Mouse (Mus musculus) right cerebral cortex, adult 2 months (tissue): Measurements from ENCODE around the gene Creb5.

Source experiments
- DNase-seq, 2 experiments: peaks; one replicate each; pipeline ENCODE4 v3.0.0; 2021 to 2022; ENCODE audit warnings: low spot score in 2 of 2

The Creb5 gene

DNA sequence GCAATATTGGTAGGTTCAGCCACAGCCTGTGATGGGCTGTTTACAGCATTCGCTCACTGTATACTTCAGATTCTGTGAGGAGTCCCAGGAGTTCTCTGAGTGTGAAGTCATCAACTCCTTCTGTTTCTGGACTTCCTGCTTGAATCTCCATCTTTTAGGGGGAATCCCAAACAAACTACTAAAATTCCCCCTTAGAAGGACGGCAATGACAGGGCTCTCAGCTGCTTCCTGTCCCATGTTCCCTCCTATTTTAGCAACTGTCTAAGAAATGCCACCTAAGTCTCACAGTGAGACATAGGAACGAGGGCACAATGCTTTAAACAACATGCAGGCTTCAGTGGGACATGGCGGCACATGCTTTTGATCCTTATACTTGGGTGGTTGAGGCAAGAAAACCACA, 204.3 kb downstream of the Creb5 start:
- DNase-seq: no peak

DNA sequence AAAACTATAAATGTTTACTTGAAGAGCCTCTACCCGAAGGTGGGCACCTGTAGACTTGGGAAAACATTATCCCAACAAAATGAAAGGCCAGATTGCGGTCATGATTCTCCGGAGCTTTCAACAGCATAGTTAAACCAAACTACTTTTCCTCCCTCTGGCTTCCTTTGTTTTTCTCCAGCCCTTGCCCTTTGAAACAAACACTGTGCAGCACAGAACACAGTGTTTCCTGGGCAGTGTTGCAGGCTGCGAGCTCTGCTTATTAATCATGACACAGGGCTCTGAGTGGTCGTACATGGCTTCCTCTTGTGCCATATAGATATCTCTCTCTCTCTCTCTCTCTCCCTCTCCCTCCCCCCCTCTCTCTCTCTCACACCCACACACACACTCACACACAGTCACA, 206.8 kb downstream of the Creb5 start:
- no peak for DNase-seq

DNA sequence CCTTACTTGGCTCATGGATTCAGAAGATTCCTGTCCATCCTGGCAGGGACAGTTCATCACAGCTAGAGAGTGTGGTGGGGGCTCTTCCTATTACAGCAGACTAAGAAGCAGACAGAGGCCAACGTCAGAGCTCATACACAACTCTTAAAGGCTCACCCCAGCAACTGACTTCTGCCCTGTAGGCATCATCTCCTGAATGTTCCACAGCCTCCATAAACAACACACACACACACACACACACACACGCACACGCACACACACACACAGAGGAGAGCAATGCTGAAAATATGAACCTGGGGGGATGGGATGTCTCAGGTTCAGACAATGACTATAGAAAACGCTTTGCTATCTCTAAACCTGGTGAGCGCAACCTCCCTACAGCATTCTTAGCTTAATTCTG, 208.6 kb downstream of the Creb5 start:
- DNase-seq: no peak

DNA sequence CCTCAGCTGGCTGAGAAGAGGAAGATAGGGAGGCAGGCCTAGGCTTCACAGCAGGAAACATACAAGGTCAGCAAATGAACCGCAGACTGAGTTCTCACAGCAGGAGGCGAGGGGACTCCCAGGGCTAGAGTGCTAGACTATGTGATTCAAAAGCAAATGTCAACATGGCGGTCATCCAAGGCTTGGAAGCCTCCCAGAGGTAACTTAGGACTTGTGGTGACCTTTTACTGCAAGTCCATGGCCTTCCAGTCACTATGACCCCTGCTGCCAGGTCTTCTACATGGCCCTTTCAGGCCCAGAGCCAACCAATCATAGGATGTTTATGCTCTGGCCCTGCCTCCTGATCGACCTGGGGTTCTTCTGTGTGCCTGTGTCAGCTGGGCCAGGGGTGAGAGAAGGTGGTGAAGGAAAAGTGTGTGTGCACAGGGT, 209.3 kb downstream of the Creb5 start:
- no peak for DNase-seq

DNA sequence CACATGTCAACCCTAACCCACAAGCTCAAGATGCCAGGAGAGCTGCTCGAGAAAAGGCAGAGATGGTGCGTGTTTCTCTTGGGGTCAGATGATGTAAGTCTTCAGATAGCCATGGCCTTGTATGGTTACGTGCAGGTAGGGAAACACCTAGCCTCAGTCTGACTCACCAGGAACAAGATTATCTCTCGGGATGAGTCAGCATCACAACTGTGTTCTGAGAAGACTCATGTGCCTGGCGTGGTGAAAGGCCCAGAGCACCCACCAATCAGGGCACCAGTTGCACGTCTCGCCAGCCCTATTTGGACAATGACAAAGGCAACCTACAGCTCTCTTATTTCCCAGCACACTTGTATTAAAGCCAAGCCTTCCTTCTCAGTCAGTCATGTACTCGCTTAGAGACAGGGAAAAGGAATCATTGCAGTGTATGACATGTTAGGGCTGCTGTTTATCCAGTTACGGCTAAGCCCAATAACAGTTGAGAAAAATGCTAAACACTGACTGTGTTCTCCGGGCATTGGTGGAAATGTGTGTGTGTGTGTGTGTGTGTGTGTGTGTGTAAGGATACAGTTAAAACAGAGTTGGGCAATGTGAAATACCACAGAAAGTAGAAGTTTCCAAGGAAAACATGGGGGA, 210.9 kb downstream of the Creb5 start:
- DNase-seq: no peak

DNA sequence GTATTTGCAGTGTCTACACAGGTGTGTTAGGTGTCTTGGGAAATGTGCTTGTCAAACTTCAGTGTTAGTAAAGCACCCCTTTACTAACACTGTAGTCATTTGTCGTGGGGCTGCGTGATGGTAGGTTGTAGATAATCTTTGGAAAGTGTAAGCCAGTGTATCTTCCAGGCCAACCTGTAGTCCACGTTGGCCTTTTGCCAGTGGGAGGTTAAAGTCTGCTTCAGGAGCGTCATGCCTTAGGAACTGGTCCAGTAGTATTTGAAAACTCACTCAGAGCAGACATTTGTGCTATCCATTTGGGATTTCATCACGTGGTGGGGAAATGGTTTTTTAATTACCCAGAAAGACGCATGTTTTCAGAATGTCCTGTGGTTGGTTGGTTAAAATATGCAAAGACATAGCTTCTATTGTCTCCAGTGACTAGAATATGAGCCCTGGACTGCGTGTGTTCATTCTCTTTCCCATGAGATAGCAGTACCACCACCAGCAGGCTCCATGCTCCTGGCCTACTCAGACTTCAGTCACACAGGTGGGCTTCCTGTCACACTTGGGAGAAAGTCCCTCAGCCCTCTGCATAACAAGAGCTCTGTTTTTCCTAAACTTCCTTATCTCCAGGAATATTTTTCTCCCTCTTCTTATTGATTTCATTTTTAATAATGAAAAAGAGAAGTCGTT, 212.7 kb downstream of the Creb5 start:
- no peak for DNase-seq

DNA sequence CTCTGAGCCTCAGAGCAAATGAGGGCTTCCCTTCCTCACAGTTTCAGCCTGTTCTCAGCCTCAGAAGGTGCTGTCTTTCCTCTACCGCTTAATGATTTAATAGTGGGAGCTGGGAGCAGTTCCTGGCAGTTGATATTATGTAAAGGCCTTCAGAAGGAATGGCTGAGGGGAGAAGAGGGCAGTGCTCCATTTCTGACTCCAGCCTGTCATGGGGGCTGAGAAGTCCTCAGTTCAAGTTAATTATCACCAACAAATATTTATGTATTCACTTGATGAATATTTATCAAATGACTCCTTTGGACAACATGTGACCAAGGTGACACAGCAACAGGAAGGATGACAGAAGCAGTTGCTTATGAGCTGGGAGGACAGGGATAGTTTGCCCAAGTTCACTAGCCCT, 214.2 kb downstream of the Creb5 start:
- DNase-seq: no peak

DNA sequence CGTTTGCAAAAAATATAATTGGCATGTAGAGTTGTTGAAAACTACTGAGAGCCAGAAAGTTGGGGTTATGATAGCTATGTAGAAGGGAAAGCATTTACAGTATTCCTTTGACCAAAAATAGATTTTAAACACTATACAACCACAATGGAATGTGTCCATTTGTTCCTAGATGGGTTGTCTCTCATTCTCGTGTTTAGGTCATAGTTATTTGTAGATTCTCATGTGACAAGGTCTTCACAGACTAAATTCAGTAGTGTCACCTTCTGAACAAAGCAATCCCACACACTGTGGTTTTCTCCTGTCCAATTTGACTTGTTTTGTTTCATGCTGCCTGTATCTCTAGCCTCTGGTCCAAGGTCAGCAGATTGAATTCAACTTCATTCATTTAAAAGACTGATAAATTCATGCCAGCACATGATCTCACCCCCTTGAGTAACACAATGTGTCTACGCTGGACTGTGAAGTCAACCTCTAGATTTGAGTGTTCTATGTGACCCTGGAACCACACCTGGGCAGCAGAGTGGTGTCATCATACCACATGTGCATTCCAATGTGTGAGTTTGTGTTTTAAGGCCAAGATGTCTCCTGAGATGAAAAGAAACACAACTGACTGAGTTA, 220.0 kb downstream of the Creb5 start:
- DNase-seq: no peak

DNA sequence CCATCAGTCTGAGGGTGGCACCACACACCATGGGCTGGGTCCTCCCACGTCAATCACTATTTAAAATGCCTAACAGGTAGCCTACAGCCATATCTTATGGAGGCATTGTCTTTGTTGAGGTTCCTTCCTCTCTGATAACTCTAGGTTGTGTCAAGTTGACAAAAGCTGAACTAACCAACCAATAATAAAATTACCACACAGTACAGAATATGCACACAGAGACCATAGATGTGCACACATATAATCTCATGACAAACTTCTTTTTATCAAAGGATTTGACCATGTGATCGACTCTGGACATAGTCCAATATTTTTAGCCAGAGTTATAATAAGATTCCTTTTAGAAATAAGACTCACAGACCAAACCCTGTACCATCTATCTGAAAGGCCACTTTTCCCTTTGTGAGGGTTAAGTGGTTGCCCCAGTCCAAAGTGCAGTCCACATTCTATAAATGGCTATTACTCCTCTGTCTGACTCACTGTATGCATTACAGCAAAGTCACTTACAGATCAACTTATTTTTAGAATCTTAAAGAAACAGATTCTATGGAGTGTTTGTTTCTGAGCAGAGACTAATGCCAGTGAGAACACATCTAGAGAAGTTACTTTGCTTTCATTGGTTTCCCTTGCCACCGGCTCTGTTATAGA, 221.9 kb downstream of the Creb5 start:
- DNase-seq: no peak

DNA sequence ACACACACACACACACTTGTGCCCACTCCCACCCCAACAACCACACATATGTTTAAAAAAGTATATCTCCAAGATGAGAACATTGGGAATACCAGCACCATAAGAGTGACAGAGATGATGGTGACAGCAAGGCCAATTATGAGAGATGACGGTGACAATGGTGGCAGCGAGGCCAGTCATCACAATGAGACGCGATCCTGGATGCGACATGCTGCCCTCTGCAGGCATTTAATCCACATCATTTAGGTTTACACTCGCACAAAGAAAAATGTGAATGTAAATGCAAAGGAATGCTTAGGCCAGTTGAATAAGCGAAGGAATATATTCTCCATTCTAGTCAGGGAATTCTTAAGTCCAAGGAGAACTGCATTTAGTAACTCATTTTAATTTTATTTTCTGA, 222.9 kb downstream of the Creb5 start:
- no peak for DNase-seq

DNA sequence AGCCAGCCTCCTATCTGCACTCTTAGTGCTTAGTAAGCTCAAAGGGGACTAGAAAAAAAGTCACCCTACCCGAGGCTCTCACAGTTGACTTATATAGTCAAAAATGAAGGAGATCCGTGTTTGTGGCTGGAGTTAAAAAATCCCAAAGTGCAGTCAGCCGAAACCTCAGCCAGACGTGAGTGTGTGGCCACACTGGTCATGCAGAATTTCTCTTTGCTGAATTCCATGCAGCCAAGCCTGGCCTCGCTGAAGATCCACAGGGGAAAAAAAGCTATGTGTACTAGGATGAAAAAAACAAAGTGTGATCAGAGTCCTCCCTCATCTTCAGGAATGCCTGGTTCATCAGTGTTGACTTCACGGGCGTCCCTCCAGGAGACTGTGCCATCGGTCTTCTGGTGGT, 225.2 kb downstream of the Creb5 start:
- DNase-seq: no peak

DNA sequence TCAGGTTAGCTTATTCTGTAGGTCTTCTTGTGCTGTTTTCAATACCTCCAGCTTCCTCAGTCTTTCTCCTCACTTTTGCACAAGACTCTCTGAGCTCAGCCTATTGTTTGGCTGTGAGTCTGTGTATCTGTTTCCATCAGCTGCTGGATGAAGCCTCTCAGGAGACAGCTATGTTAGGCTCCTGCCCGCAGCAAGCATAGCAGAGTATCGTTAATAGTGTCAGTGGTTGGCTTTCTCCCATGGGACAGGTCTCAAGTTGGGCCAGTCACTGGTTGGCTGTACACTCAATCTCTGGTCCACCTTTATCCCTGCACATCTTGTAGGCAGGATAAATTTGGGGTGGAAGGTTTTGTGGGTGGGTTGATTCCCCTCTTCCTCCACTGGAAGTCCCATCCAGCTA, 226.3 kb downstream of the Creb5 start:
- DNase-seq: no peak

DNA sequence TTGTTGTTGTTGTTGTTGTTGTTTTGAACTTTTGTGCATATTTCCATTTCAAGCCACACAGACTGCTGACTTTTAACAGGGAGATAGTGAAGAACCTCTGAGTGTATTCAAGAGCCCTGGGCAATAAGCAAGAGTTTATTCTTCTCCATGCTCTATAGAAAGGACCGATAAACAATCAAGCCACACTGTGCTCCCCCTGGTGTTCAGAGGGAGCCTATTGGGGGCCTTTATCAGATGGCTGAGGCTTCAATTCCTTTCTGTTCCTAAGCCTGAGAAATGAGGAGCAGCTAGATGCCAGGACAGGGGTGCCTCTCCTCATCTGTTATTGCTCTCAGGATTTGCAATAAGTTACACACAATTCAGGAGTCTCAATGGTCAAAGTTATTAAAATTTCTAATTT, 227.8 kb downstream of the Creb5 start:
- DNase-seq: no peak

DNA sequence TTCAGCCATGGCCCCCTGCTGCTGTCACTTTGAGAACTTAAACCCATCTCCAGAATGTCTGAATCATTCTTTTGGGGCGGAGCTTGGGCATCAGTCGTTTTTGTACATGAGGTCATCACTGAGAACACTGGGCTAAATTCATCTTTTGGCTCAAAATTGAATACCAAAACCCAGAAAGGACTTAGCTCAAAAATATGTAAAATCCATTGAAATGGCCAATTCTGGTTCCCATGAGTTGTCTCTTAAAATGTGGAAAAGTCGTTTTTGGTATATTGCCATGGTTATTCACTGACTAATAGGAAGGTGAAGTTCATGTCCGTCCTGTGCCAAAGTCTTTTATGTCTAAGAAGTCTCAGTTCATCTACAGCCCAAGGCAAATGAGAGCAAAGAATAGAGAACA, 228.5 kb downstream of the Creb5 start:
- no peak for DNase-seq

DNA sequence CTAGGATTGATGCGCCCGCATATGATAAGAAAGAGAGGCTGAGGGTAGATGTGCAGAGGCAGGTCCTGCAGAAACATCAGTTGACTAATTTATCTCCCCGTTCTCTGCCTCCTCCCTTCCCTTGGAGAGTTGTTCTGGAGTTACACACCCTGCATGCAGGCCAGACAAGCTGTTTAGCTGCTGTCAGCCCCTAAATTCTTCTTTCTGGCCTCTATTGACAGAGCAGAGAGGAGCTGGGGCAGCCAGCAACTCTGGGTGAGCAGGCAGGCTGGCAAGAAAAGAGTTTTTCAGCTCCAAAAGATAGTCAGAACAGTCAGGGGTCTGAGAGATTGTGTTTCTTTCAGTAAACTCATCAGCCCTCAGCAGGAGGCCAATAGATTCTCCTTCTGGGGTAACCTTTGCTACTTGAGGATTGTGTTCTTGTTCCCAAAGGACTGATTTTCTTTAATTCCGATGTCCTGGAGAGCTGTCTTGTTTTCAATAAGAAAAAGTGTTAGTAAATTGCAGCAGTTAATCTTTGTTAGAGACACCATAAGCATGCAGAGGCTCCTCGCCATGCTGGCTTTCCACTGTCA, 230.4 kb downstream of the Creb5 start:
- DNase-seq: no peak

DNA sequence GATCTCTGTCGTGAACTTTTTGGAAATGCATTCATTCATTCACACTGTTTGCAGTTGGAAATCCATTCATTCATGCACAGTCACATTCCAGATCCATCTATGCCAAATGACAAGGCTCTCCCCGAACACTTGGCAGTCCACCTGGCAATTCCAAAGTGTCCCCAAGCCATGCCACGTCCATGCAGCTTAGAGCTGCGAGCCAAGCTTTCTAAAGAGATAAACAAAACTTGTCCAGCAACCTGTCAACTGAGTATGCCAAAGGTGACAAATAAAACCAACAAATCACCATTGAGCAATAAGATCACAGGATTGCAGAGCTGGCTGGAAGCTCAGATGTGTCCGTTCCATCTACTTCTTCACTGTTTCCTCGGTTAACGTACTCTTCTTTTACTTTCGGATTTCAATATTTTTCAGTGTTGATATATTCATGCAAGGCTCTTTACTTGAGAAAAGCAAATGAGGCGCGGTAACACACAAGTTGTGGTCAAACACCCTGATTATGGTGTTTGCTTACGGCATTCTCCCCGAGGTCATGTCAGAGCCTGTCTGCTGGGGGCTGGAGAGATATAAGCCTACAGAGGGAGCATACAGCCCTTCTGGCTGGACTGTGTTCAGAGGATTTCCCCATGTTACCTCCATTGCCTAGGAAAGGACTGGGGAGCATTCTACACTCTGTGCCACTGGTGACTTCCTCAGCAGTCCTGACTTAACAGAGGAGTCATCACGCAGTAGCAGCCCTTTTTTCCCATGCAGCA, 236.8 kb downstream of the Creb5 start:
- no peak for DNase-seq

DNA sequence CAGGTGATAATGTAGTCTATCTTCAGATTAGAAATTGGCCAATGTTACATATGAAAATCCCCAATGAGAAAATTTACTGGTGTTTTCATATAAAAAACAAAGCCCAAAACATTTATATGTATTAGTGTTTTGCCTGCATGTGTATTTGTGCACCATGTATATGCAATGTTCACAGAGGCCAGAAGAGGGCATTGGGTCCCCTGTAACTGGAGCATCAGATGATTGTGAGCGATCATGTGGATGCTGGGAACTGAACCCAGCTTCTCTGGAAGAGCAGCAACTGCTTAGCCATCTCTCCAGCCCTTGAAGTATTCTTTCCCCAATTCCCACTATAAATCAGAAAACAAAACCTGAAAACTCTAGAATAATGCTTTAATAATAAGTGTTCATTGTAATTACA, 239.4 kb downstream of the Creb5 start:
- no peak for DNase-seq

DNA sequence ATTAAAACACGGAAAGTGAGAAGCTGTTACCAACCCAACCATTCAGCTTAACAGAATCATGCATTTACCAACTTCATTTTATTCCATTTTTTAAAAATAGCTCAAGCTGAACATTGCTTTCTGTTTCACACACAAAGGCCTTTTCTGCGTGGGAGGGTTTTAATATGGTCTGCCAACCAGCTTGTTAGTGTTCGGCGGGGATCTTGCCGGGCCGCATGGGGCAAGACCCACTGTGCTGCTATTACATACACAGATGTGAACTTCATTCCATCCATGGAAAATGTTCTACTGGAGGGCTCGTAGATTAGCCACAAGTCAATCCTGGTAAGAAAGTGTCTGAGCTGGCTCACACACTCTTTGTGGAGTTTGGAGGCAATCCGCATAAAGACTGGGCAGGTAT, 243.7 kb downstream of the Creb5 start:
- no peak for DNase-seq

DNA sequence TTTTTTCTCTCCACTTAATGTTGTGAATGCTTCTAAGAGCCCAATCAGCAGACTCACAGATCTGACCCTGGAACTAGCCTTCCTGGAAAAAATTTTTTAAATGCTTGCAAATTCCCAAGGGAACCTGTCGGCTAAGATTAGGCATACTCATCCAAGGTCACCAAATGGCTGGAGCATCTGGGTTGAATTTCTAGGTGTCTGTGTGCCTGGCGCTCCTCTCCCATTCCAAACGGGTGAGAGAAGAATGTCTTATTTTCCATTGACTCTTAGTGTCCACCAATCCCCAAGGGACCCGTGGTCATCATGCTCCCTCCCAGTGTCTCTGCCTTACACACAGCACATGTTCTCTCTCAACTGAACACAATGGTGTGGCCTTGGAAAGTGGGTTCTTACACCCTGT, 244.4 kb downstream of the Creb5 start:
- DNase-seq: no peak

DNA sequence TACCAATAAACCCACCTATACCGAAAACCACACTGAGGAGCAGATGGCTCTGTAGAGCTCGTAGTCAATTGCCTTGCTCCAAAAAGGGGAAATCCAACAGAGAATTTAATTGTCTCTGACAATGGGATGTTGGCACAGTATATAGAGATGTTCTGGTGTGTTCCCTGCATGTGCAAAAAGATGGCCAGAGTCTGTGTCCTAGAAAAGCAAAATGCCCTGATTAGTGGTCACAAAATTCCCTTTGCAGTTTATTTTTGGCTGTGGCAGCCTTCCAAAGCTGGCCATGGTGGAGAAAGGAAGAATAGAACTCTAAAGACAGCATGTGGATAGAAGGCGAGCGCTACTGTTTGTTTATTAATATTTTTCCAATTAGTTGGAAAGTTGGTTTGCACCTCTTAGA, 250.5 kb downstream of the Creb5 start:
- no peak for DNase-seq

DNA sequence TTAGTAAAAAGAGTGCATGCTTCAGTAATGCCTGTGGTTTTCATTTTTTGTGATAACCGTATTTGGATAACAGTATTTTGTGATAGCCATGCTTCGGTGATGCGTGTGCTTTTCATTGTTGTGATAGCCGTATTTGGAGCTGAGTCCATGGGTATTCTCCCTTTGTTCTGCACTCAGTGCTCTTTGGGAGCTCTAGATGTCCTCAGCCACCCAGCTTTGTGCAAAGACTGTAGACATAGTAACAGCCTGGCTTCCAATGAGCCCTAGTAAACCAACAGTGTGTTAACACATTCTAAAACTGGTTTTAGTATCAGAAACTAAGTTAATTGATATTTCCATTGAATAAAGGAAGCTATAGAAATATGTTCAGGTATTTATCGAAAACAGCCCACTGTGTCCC, 254.7 kb downstream of the Creb5 start:
- DNase-seq: no peak

DNA sequence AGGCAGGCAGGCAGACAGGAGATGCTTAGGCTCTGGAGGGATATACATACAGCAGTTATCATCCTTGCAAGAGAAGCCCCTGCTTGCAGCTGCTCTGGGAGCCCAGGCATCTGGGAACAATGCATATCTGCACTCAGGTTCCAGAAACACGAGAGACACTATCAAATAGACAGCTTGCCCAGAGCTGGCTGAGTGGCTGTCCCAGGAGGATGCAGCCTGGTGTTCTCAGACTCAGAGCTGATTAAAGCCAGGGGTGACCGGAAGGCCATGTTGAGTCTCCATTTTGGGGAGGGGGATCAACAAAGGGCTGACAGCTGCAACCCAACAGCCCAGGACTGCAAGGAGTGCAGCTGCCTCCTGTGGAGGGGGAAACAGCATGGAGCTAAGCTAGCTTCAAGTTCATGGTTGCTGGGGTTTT, 258.4 kb downstream of the Creb5 start:
- DNase-seq: no peak
